Mouse (Mus musculus): ENCODE results near the gene Jund.

DNA sequence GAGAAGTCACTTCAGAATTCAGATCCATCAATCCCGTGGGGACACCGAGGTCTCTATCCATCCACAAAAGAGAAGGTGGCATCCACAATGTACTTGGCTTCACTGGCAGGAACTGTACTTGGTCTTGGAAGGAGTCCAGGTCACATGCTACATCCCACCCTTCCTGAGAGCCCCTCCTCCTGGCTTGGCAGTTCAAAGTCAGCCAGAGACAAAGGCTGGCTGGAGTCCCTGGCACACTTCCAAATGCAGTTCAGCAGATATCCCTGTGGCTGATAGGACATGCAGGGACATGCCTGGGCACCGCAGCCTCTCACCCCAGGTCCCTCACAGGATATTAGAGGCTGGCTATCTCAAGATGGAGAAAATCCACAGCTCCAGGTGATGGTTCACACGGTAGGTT is 49.4 kb upstream of the Jund start:
- TF ChIP-seq POLR2AphosphoS2 (IDR thresholded peaks at IDR 0.05; ENCODE audit: low read depth, low read length), result no peak
- no peak for TF ChIP-seq MAX (IDR thresholded peaks at IDR 0.05; ENCODE audit: low read length)
- TF ChIP-seq CTCF (conservative IDR thresholded peaks at IDR 0.05 in 1 of 2, IDR thresholded peaks at IDR 0.05 in 1 of 2; ENCODE audit: low read depth in 2 of 2, low read length in 2 of 2), result no peak
- no peak for TF ChIP-seq ZNF384 (IDR thresholded peaks at IDR 0.05; ENCODE audit: low read depth, low read length)
- no peak for TF ChIP-seq JUN (IDR thresholded peaks at IDR 0.05; ENCODE audit: insufficient read depth, low read depth, low read length)

All from CH12.LX (cell line).